Mouse (Mus musculus) MEL (cell line): ENCODE data around the gene Ccl24. TPM values are rescaled to one million over a fixed set of nuclear protein-coding genes. Genes with fewer than 3 reads are reported as not detected.

Source experiments
- DNase-seq: peaks from one replicate; pipeline ENCODE4 v3.0.0; 2011; ENCODE audit warnings: low read depth, low spot score
- H3K27ac ChIP-seq: 2 replicates; pipeline ENCODE4 v1.5.1; 2012; ENCODE audit warnings: low read depth, mild to moderate bottlenecking, control low read depth, low read length, moderate library complexity; ENCODE audit not compliant: control insufficient read depth
- H3K27me3 ChIP-seq, 2 experiments: fragments of 150-350 bp in 1 of 2; sonication (generic) in 1 of 2; 2 replicates each; pipeline ENCODE4 v1.6.1; 2012; ENCODE audit warnings: low read length in 2 of 2, mild to moderate bottlenecking in 2 of 2, improper control_type of control experiment in 1 of 2, moderate library complexity in 1 of 2; ENCODE audit not compliant: insufficient read depth in 2 of 2, control insufficient read depth in 1 of 2
- H3K36me3 ChIP-seq, 2 experiments: 2 replicates each; pipeline ENCODE4 v1.6.1; 2012 to 2014; ENCODE audit warnings: low read length in 2 of 2, improper control_type of control experiment in 1 of 2, inconsistent platforms in 1 of 2, mild to moderate bottlenecking in 1 of 2; ENCODE audit not compliant: insufficient read depth in 2 of 2, control insufficient read depth in 1 of 2
- H3K4me1 ChIP-seq, 2 experiments: fragments of 150-350 bp in 1 of 2; sonication (generic) in 1 of 2; 2 replicates each; pipeline ENCODE4 v1.6.1; 2012; ENCODE audit warnings: low read length in 2 of 2, improper control_type of control experiment in 1 of 2, mild to moderate bottlenecking in 1 of 2; ENCODE audit not compliant: insufficient read depth in 2 of 2, control insufficient read depth in 1 of 2
- H3K4me3 ChIP-seq, 2 experiments: fragments of 150-350 bp in 1 of 2; sonication (generic) in 1 of 2; 2 replicates each; pipeline ENCODE4 v1.5.1; 2012; ENCODE audit warnings: low read depth in 2 of 2, low read length in 2 of 2, mild to moderate bottlenecking in 2 of 2, moderate library complexity in 2 of 2, control low read depth in 1 of 2, improper control_type of control experiment in 1 of 2; ENCODE audit not compliant: control insufficient read depth in 1 of 2, insufficient read depth in 1 of 2
- H3K79me2 ChIP-seq: 2 replicates; pipeline ENCODE4 v1.6.1; 2012; ENCODE audit warnings: mild to moderate bottlenecking, low read length, moderate library complexity; ENCODE audit not compliant: control insufficient read depth, poor library complexity, insufficient read depth
- H3K9ac ChIP-seq: 2 replicates; pipeline ENCODE4 v1.6.1; 2012; ENCODE audit warnings: low read depth, mild to moderate bottlenecking, control low read depth, low read length, moderate library complexity; ENCODE audit not compliant: control insufficient read depth, poor library complexity, severe bottlenecking
- H3K9me3 ChIP-seq: fragments of 150-350 bp; sonication (generic); replicated peaks from 2 replicates; pipeline ENCODE4 v1.6.1; 2012; ENCODE audit warnings: mild to moderate bottlenecking, low read length, improper control_type of control experiment, moderate library complexity; ENCODE audit not compliant: insufficient read depth
- CHD2 ChIP-seq: IDR thresholded peaks from 2 replicates; pipeline ENCODE4 v1.6.1; 2011; ENCODE audit warnings: low read length, improper control_type of control experiment
- CTCF ChIP-seq, 3 experiments: IDR thresholded peaks in 2 of 3; conservative IDR thresholded peaks in 1 of 3; 2 replicates each; pipeline ENCODE4 v1.5.1; 2011 to 2012; ENCODE audit warnings: low read length in 3 of 3, low read depth in 2 of 3, mild to moderate bottlenecking in 2 of 3, improper control_type of control experiment in 1 of 3, inconsistent platforms in 1 of 3, mixed read lengths in 1 of 3, moderate library complexity in 1 of 3; ENCODE audit not compliant: control insufficient read depth in 1 of 3, insufficient read depth in 1 of 3, poor library complexity in 1 of 3, severe bottlenecking in 1 of 3
- E2F4 ChIP-seq: IDR thresholded peaks from 2 replicates; pipeline ENCODE4 v1.6.1; 2011; ENCODE audit warnings: low read depth, low read length, improper control_type of control experiment, borderline replicate concordance
- EP300 ChIP-seq, 2 experiments: IDR thresholded peaks; 2 replicates each; pipeline ENCODE4 v1.6.1; 2011; ENCODE audit warnings: improper control_type of control experiment in 2 of 2, low read length in 2 of 2, low read depth in 1 of 2, mild to moderate bottlenecking in 1 of 2
- GABPA ChIP-seq: IDR thresholded peaks from 2 replicates; pipeline ENCODE4 v1.6.1; 2012; ENCODE audit warnings: low read depth, mild to moderate bottlenecking, inconsistent platforms, low read length, improper control_type of control experiment, moderate library complexity
- HCFC1 ChIP-seq: IDR thresholded peaks from 2 replicates; pipeline ENCODE4 v1.6.1; 2012; ENCODE audit warnings: low read depth, mild to moderate bottlenecking, inconsistent platforms, low read length, improper control_type of control experiment, moderate library complexity
- KAT2A ChIP-seq: conservative IDR thresholded peaks from 2 replicates; pipeline ENCODE4 v1.6.1; 2012; ENCODE audit warnings: low read depth, low read length, improper control_type of control experiment, inconsistent platforms
- MAFK ChIP-seq: IDR thresholded peaks from 2 replicates; pipeline ENCODE4 v1.6.1; 2011; ENCODE audit warnings: low read depth, mild to moderate bottlenecking, low read length, improper control_type of control experiment, borderline replicate concordance
- MAZ ChIP-seq: IDR thresholded peaks from 2 replicates; pipeline ENCODE4 v1.6.1; 2012; ENCODE audit warnings: low read depth, mild to moderate bottlenecking, inconsistent platforms, low read length, improper control_type of control experiment
- MXI1 ChIP-seq: IDR thresholded peaks from 2 replicates; pipeline ENCODE4 v1.6.1; 2011; ENCODE audit warnings: mild to moderate bottlenecking, low read depth, low read length, improper control_type of control experiment
- NELFE ChIP-seq: IDR thresholded peaks from 2 replicates; pipeline ENCODE4 v1.6.1; 2011; ENCODE audit warnings: low read depth, low read length, improper control_type of control experiment
- POLR2A ChIP-seq, 2 experiments: IDR thresholded peaks; 2 replicates each; pipeline ENCODE4 v1.6.1; 2011 to 2012; ENCODE audit warnings: low read length in 2 of 2, mild to moderate bottlenecking in 2 of 2, control low read depth in 1 of 2, improper control_type of control experiment in 1 of 2, low read depth in 1 of 2, moderate library complexity in 1 of 2; ENCODE audit not compliant: control insufficient read depth in 1 of 2, insufficient read depth in 1 of 2, poor library complexity in 1 of 2
- POLR2AphosphoS2 ChIP-seq: IDR thresholded peaks from 2 replicates; pipeline ENCODE4 v1.6.1; 2011; ENCODE audit warnings: low read length, improper control_type of control experiment
- POLR2AphosphoS5 ChIP-seq: IDR thresholded peaks from 2 replicates; pipeline ENCODE4 v1.6.1; 2012; ENCODE audit warnings: low read depth, borderline replicate concordance, mild to moderate bottlenecking, inconsistent platforms, low read length, moderate library complexity, mixed read lengths
- RAD21 ChIP-seq: IDR thresholded peaks from 2 replicates; pipeline ENCODE4 v1.6.1; 2011; ENCODE audit warnings: mild to moderate bottlenecking, low read depth, low read length, improper control_type of control experiment
- RCOR1 ChIP-seq: IDR thresholded peaks from 2 replicates; pipeline ENCODE4 v1.6.1; 2012; ENCODE audit warnings: low read depth, mild to moderate bottlenecking, inconsistent platforms, low read length, improper control_type of control experiment
- SIN3A ChIP-seq: IDR thresholded peaks from 2 replicates; pipeline ENCODE4 v1.6.1; 2012; ENCODE audit warnings: low read length, improper control_type of control experiment, inconsistent platforms
- SMC3 ChIP-seq: IDR thresholded peaks from 2 replicates; pipeline ENCODE4 v1.6.1; 2011; ENCODE audit warnings: low read depth, low read length, improper control_type of control experiment
- TBP ChIP-seq: IDR thresholded peaks from 2 replicates; pipeline ENCODE4 v1.8.0; 2011; ENCODE audit warnings: low read depth, low read length, improper control_type of control experiment
- USF2 ChIP-seq, 2 experiments: IDR thresholded peaks; 2 replicates each; pipeline ENCODE4 v1.6.1; 2011 to 2012; ENCODE audit warnings: improper control_type of control experiment in 2 of 2, low read length in 2 of 2, borderline replicate concordance in 1 of 2, inconsistent platforms in 1 of 2, low read depth in 1 of 2, mild to moderate bottlenecking in 1 of 2; ENCODE audit not compliant: insufficient read depth in 1 of 2
- ZC3H11A ChIP-seq: IDR thresholded peaks from 2 replicates; pipeline ENCODE4 v1.6.1; 2012; ENCODE audit warnings: low read depth, mild to moderate bottlenecking, inconsistent platforms, low read length, improper control_type of control experiment
- ZKSCAN1 ChIP-seq: IDR thresholded peaks from 2 replicates; pipeline ENCODE4 v1.6.1; 2012; ENCODE audit warnings: low read depth, mild to moderate bottlenecking, inconsistent platforms, low read length, improper control_type of control experiment, moderate library complexity
- ZMIZ1 ChIP-seq: IDR thresholded peaks from 2 replicates; pipeline ENCODE4 v1.6.1; 2012; ENCODE audit warnings: low read depth, mild to moderate bottlenecking, inconsistent platforms, low read length, improper control_type of control experiment, moderate library complexity
- ZNF384 ChIP-seq: IDR thresholded peaks from 2 replicates; pipeline ENCODE4 v1.6.1; 2012; ENCODE audit warnings: low read depth, mild to moderate bottlenecking, inconsistent platforms, low read length, improper control_type of control experiment
- polyA plus RNA-seq, 2 experiments: library from polyadenylated mRNA; stranded (reverse) in 1 of 2; unstranded in 1 of 2; fragments of >175 nt in 1 of 2; fragments of >200 nt in 1 of 2; gene quantifications; 2 replicates each; pipeline versions ENCODE4 v1.2.1 to v1.2.4; 2012; ENCODE audit warnings: low replicate concordance in 2 of 2, low read depth in 1 of 2; ENCODE audit not compliant: insufficient read length in 2 of 2, insufficient read depth in 1 of 2, missing spikeins in 1 of 2
- total RNA-seq: library from RNA; depleted of rRNA; stranded (reverse); fragments of 300-350 nt; gene quantifications from 2 replicates; pipeline ENCODE4 v1.2.3, GENCODE M21; 2012

The Ccl24 gene
- total and polyA plus RNA-seq, 3 experiments = not detected

DNA sequence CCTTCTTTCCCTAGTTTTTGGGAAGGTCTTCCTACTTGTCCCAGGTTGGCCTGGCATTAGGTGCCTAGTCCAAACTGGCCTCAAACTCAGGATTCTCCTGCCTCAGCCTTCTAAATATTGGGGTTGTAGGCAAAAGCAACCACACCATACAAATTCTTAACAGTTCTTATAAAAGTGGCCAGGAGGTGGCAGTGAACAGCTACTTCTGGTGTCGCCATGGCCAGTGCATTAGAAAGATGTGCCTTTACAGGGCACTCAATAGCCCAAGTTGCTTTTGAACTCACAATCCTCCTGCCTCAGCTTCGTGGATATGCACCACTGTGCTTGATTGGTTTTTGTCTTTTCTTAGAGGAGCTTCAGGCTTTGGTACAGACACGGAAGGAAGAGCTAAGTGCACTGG is 21.9 kb downstream of the Ccl24 start:
- Histone ChIP-seq H3K9ac (no peak overlapping the region), H3K36me3 (no peaks in the 10 kb centered on the region), H3K4me3 (no peak overlapping the region), H3K27me3 (peaks cover 18 to 20% of the 10 kb centered on the region in 2 experiments), H3K27ac (no peak overlapping the region)
- peak; percentile 49 for DNase-seq
- TF ChIP-seq MAFK (no peak), E2F4 (no peak), CTCF (IDR thresholded peaks at IDR 0.05 in 2 of 3, conservative IDR thresholded peaks at IDR 0.05 in 1 of 3; ENCODE audit: control insufficient read depth in 1 of 3, insufficient read depth in 1 of 3, low read depth in 2 of 3, low read length in 3 of 3, poor library complexity in 1 of 3, severe bottlenecking in 1 of 3) (peak; percentile 44 to 66 (median 52)), GABPA (no peak), SIN3A (no peak), ZNF384 (no peak), SMC3 (peak; percentile 70), ZC3H11A (peak; percentile 23; the same call in 1 of the 2 replicates), MAZ (no peak), RAD21 (peak; percentile 61), POLR2AphosphoS2 (no peak), POLR2A (IDR thresholded peaks at IDR 0.05; ENCODE audit: control insufficient read depth in 1 of 2, insufficient read depth in 1 of 2, low read depth in 1 of 2, low read length in 2 of 2, poor library complexity in 1 of 2) (no peak), NELFE (no peak)
- TF ChIP-seq, all 39 proteins: peak for 4
- no peaks in the 10 kb centered on the region for H3K79me2 ChIP-seq
- H3K4me1 ChIP-seq = no peaks in the 10 kb centered on the region
- no peaks in the 10 kb centered on the region for H3K9me3 ChIP-seq

DNA sequence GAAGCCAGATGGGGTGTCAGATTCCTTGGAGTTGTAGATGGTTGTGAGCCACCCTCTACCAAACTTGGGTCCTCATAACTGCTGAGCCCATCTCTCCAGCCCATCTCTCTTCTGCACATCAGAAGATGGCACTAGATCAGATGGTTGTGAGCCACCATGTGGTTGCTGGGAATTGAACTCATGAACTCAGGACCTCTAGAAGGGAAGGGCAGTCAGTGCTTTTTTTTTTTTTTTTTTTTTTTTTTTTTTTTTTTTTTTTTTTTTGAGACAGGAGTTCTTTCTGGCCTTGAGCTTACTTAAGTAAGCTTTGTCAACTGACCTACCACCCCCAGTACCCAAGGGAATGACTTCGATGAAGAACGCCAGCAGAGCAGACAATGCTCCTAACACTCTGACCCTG is 24.9 kb downstream of the Ccl24 start:
- H3K36me3 ChIP-seq = no peaks in the 10 kb centered on the region
- H3K79me2 ChIP-seq = no peaks in the 10 kb centered on the region
- no peak overlapping the region for H3K9ac ChIP-seq
- H3K9me3 ChIP-seq = no peaks in the 10 kb centered on the region
- TF ChIP-seq HCFC1 = no peak
- TF ChIP-seq ZMIZ1 = no peak
- no peak for TF ChIP-seq ZKSCAN1
- no peak for TF ChIP-seq CHD2
- no peak for TF ChIP-seq ZNF384
- TF ChIP-seq TBP = no peak
- no peak for TF ChIP-seq KAT2A
- no peak for TF ChIP-seq USF2 (IDR thresholded peaks at IDR 0.05; ENCODE audit: borderline replicate concordance in 1 of 2, insufficient read depth in 1 of 2, low read depth in 1 of 2, low read length in 2 of 2)
- no peak for TF ChIP-seq E2F4
- TF ChIP-seq NELFE = no peak
- TF ChIP-seq MXI1 = no peak
- TF ChIP-seq RCOR1 = no peak
- TF ChIP-seq RAD21 = no peak
- no peak for TF ChIP-seq POLR2AphosphoS2
- no peak for TF ChIP-seq EP300 (IDR thresholded peaks at IDR 0.05; ENCODE audit: low read depth in 1 of 2, low read length in 2 of 2)
- no peak for TF ChIP-seq POLR2AphosphoS5
- TF ChIP-seq, all 39 proteins: peak for 0
- H3K4me3 ChIP-seq = no peak overlapping the region
- peaks cover 14 to 16% of the 10 kb centered on the region in 2 experiments for H3K27me3 ChIP-seq
- DNase-seq = no peak
- H3K4me1 ChIP-seq = peaks cover 0 to 3% of the 10 kb centered on the region in 2 experiments; a peak in 1 of 4 replicates
- H3K27ac ChIP-seq = no peak overlapping the region
